Mouse (Mus musculus) heart, postnatal 14 days (tissue): ENCODE results near the gene Gstp2. TPM values are rescaled to one million over a fixed set of nuclear protein-coding genes. Genes with fewer than 3 reads are reported as not detected.
"Not testable (repeated sequence)": the region's sequence is repeated elsewhere in the genome, so short reads cannot be mapped to it uniquely, and the experiment has no call there.

Experiments
- DNase-seq, 2 experiments: peaks; one replicate each; pipeline ENCODE4 v3.0.0; 2021 to 2022
- intact Hi-C: fragments of 180-260 bp; cut with DNase I; formaldehyde crosslinking; loops from one replicate; pipeline ENCODE4 v1.15.1; 2025
- total RNA-seq, 2 experiments: library from RNA; stranded (reverse); gene quantifications; 2 replicates each; pipeline ENCODE4 v1.2.3; 2021

The Gstp2 gene
- total RNA-seq, 2 experiments from 2014 or later = 80.8 to 90.7 TPM

GRCm38 (mm10) chr19:4052516-4053030 lies 6.8 kb upstream of the Gstp2 start:
- intact Hi-C loops = loop anchor here (2.0 to 5.0 kb wide), 2 partner anchors 28 to 175 kb away; partner anchors contain the start of gene Cabp2
- DNase-seq = no peak

DNA sequence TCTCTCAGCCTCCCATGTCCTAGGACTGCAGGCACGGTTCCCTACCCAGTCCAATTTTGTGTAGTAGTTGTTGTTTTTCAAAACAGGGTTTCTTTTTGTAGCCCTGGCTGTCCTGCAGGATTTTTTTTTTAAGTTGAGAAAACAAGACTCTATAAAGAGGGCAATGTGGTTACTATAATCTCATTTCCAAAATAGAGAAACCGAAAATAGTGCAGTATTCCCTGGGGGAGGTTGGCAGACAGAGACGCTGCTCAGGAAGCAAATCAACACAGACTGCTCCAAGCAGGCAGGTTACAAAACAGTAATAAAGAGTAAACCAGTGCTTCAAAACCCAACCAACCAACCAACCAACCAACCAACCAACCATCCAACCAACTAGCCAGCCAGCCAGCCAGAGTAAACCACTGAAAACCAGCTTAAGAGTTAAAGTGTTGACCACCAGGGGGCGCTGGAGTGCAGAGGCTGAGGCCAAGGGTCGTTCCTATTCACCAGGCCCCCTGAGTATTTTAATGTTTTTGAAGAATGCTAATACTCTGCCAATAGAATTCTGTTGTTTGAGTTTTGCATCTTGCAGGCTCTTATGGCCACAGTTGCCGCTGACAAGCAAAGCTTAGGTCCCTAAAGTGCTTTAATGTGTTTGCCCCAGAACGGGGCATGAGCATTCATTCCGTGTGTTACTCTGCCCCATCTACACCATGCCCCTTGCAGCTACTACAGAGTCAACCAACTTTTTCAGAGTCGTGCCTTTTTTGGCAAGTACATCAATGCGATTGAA lies 6.1 kb upstream of the Gstp2 start:
- intact Hi-C loops = loop anchor here (2.0 to 5.0 kb wide), 2 partner anchors 29 to 175 kb away; partner anchors contain the start of gene Cabp2
- peak; percentile 75 to 83 for DNase-seq

- intact Hi-C loops = loop anchor here (5.0 kb wide), 1 partner anchor 176 kb away; no protein-coding TSS in a partner anchor
- DNase-seq = no peak
Observed at GRCm38 (mm10) chr19:4051016-4051415, 5.2 kb upstream of the Gstp2 start.

DNA sequence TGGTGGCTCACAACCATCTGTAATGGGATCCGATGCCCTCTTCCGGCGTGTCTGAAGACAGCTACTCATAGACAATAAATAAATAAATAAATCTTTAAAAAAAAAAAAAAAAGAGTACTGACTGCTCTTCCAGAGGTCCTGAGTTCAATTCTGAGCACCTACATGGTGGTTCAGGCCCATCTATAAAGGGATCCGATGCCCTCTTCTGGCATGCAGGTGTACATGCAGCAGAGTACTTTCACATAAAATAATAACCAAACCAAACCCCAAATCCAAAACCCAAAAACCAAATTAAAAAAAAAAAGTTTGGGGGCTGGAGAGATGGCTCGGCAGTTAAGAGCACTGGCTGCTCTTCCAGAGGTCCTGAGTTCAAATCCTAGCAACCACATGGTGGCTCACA lies 3.2 kb upstream of the Gstp2 start:
- intact Hi-C loops, DNase-seq: not testable (repeated sequence)

DNA sequence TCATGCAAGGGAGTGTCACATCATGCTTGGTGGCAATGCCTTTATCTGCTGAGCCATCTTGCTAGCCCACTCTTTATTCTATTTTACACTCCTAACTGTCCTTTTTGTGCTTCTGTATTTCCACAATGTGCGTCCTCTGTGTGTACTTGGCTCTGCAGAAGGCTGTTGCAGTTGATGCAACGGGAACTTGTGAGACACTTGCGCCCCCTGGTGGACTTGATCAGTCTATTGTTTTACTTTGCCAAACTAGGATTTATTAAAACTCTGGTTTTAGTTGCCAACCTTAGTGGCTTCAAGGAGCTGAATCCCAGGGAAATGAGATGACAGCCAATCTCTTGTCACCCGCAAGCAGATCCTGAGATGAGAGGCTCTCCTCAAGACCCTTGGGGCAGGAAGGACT lies 2.0 kb upstream of the Gstp2 start:
- intact Hi-C loops = loop anchor here (1.0 kb wide), 1 partner anchor 29 kb away; no protein-coding TSS in a partner anchor
- peak; percentile 81 to 90 for DNase-seq

GRCm38 (mm10) chr19:4046866-4047254 lies 1.0 kb upstream of the Gstp2 start:
- intact Hi-C loops = no loop called here
- DNase-seq = no peak

GRCm38 (mm10) chr19:4044109-4044508 lies 1.7 kb downstream of the Gstp2 start:
- intact Hi-C loops, DNase-seq: not testable (repeated sequence)

- intact Hi-C loops = no loop called here
- peak; percentile 49 to 54 for DNase-seq
Observed at GRCm38 (mm10) chr19:4042124-4042523, 3.7 kb downstream of the Gstp2 start.

DNA sequence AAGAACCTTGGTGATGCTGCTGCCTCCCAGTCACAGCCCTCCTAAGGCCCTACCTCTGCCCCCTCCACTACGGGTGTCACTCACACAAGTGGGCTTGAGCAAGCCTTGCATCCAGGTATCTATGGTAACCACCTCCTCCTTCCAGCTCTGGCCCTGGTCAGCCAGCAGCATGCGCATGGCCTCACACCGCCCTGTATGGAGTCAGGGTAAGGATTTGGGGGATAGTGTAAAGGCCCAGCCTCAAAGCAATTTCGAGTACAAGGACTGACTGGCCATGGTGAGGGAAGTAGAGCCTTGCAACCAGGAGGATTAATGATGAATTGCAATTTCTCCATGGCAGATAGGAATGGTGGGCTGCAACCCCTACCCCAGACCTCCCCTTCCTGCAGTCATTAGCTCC lies 4.3 kb downstream of the Gstp2 start:
- intact Hi-C loops = not testable (repeated sequence)

GRCm38 (mm10) chr19:4040941-4041340 lies 4.9 kb downstream of the Gstp2 start:
- DNase-seq, intact Hi-C loops: not testable (repeated sequence)

More for the DNA sequence above, 4.3 kb downstream of the Gstp2 start:
- not testable (repeated sequence) for DNase-seq

DNA sequence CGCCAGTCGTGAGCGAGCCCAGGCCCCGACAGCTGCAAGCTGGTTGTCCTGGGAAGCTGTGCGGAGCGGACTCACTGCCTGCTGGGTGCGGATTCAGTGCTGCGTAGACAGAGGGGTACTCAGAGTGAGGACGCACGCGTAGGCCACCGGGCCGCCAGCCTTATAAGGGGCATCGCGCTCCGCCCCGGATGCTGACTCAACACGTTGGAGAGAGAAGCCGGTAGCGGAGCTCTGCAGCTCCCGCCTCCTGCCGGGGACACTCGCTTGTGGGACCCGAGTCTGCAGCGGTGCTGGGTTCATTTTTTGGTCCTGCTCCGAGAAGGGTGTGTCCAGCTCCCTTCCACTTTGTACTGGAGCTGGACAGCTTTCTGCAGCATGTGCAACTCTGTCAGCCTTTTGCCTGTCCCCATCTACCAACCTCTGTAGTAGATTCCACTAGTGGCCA lies 8.0 kb downstream of the Gstp2 start, which contains the start of gene Gstp1:
Gene Gstp1, minus strand, starts transcription at position 198 of the 445 bp plus-strand sequence.
- intact Hi-C loops = no loop called here
- peak; percentile 88 to 92 for DNase-seq

DNA sequence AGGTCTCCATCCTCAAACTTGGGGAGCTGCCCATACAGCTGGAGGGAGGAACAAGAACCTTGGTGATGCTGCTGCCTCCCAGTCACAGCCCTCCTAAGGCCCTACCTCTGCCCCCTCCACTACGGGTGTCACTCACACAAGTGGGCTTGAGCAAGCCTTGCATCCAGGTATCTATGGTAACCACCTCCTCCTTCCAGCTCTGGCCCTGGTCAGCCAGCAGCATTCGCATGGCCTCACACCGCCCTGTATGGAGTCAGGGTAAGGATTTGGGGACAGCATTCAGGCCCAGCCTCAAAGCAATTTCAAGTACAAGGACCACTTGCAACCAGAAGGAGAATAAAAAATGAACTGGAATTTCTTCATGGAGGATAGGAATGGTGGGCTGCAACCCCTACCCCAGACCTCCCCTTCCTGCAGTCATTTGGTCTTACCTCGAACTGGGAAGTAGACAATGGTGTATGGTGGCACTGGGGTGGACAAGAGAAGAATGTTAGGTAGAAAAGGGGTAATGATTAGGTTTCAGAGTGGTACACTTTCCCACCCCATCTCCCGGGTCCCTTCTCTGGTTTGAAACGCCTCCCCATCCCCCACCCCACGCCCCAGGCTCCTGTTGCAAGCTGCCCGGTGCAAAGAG lies 8.6 kb downstream of the Gstp2 start:
- intact Hi-C loops = not testable (repeated sequence)

DNA sequence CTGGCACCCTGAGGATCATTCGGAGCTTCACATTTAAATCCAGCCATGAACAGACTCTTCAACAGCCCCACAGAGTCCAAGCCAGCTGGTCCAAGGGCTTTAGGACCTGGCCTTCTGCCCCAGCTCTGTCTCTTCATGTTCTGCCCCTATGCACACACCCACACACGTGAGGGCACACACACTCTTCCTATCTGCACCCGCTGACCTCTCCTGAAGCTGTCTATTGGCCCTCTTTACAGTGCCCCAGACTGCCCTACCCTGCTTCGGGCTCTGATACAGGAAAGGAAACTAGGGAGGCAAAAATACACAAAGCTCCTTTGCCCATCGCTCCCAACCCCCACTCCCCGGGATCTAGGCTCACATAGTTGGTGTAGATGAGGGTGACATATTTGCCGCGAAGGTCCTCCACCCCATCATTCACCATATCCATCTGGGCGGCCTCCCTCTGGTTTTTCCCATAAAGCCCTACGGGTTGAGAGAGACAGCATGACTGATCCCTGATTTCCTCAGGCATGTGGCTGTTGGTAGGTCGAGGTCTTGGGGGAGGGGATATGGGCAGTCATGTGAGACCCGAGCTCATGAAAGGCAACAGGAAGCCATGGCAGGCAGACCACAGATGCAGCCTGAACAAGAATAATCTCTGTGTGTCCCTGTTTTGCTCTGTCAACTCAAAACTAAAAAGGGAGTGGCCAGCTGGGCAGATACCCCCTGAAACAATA lies 9.3 kb downstream of the Gstp2 start:
- intact Hi-C loops = no loop called here

More for the DNA sequence above, 8.6 kb downstream of the Gstp2 start:
- DNase-seq = not testable (repeated sequence)

GRCm38 (mm10) chr19:4033742-4034141 lies 12.1 kb downstream of the Gstp2 start:
- no peak for DNase-seq
- intact Hi-C loops = no loop called here

More for the DNA sequence above, 9.3 kb downstream of the Gstp2 start:
- DNase-seq = no peak

DNA sequence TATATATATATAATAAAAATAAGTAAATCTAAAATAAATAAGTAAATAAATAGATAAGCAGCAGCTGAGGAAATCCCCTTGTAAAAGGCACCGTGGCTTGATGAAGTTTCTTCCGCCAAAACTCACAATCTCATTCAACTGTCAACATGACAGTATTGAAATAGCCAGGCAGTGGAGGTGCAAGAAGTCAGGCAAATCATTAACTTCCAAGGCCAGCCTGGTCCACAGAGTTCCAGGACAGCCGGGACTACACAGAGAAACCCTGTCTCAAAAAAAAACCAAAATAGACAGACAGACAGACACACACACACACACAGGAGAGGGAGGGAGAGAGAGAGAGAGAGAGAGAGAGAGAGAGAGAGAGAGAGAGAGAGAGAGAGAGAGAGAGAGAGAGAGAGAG lies 12.5 kb downstream of the Gstp2 start:
- intact Hi-C loops = no loop called here
- no peak for DNase-seq

GRCm38 (mm10) chr19:4032668-4033067 lies 13.2 kb downstream of the Gstp2 start:
- intact Hi-C loops = no loop called here

DNA sequence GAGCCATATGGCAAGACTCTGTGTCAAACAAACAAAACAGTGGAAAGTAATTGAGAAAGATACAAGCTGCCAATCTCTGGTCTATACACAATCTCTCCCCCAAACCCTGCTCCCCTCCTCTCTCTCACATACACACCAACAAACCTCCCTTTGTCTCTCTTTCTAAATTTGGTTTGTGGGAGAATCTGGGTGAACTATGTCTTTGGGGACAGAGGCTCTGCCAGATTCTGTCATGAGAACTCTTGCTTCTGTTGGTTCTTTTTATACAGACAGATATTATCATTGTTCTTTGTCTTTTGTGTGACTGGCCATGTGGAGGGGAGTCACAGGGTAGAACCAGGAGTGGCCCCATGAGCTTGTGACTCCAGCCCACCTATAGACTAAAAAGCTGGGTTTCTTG lies 18.2 kb downstream of the Gstp2 start:
- no peak for DNase-seq
- intact Hi-C loops = no loop called here

More at GRCm38 (mm10) chr19:4032668-4033067, 13.2 kb downstream of the Gstp2 start:
- no peak for DNase-seq

- DNase-seq = no peak
- intact Hi-C loops = no loop called here
Observed at GRCm38 (mm10) chr19:4023185-4023584, 22.6 kb downstream of the Gstp2 start.

- intact Hi-C loops = loop anchor here (1.0 kb wide), 2 partner anchors 29 to 209 kb away; no protein-coding TSS in a partner anchor
- DNase-seq = peak; percentile 82 to 89
Observed at GRCm38 (mm10) chr19:4018743-4019583, 26.9 kb downstream of the Gstp2 start.
